Mouse (Mus musculus) embryonic facial prominence, embryonic 15.5 days (tissue): Measurements from ENCODE around the gene Ispd. TPM values are rescaled to one million over a fixed set of nuclear protein-coding genes. Genes with fewer than 3 reads are reported as not detected.

Source experiments
- ATAC-seq: fragments of 200-750 bp; cut with Nextera tagmentation; 2 replicates; pipeline ENCODE4 v1.8.0; 2017; ENCODE audit warnings: low read depth, moderate TSS enrichment; ENCODE audit not compliant: insufficient number of reproducible peaks, low FRiP score, low TSS enrichment
- H3K27ac ChIP-seq: fragments of 300-500 bp; sonication (generic); replicated peaks from 2 replicates; pipeline ENCODE4 v1.5.1; 2015; ENCODE audit warnings: mild to moderate bottlenecking, inconsistent platforms
- H3K27me3 ChIP-seq: fragments of 300-500 bp; sonication (generic); 2 replicates; pipeline ENCODE4 v1.6.1; 2015; ENCODE audit warnings: inconsistent platforms
- H3K36me3 ChIP-seq: fragments of 300-500 bp; sonication (generic); 2 replicates; pipeline ENCODE4 v1.6.1; 2015; ENCODE audit warnings: mild to moderate bottlenecking, inconsistent platforms
- H3K4me1 ChIP-seq: fragments of 300-500 bp; sonication (generic); 2 replicates; pipeline ENCODE4 v1.6.1; 2015; ENCODE audit warnings: inconsistent platforms
- H3K4me2 ChIP-seq: fragments of 300-500 bp; sonication (generic); replicated peaks from 2 replicates; pipeline ENCODE4 v1.6.1; 2015; ENCODE audit warnings: mild to moderate bottlenecking, inconsistent platforms
- H3K4me3 ChIP-seq: fragments of 300-500 bp; sonication (generic); replicated peaks from 2 replicates; pipeline ENCODE4 v1.5.1; 2015; ENCODE audit warnings: mild to moderate bottlenecking, inconsistent platforms
- H3K9ac ChIP-seq: fragments of 300-500 bp; sonication (generic); 2 replicates; pipeline ENCODE4 v1.6.1; 2015; ENCODE audit warnings: inconsistent platforms
- H3K9me3 ChIP-seq: fragments of 300-500 bp; sonication (generic); replicated peaks from 2 replicates; pipeline ENCODE4 v1.6.1; 2016; ENCODE audit warnings: inconsistent platforms
- WGBS: fragments of 180-500 bp; shearing (Covaris S2); methylation state at CpG from one replicate; pipeline ENCODE4 v1.1.7; 2015; 5-methylcytosine and 5-hydroxymethylcytosine counted together
- polyA plus RNA-seq: library from polyadenylated mRNA; unstranded; fragments of >200 nt; fragmentation: Nextera tagmentation; extraction: Ambion mirVana; gene quantifications from 2 replicates; pipeline ENCODE4 v1.2.1, GENCODE M21; 2015

Ispd gene
- polyA plus RNA-seq, 1 experiment from 2014 or later = 13.3 TPM

DNA sequence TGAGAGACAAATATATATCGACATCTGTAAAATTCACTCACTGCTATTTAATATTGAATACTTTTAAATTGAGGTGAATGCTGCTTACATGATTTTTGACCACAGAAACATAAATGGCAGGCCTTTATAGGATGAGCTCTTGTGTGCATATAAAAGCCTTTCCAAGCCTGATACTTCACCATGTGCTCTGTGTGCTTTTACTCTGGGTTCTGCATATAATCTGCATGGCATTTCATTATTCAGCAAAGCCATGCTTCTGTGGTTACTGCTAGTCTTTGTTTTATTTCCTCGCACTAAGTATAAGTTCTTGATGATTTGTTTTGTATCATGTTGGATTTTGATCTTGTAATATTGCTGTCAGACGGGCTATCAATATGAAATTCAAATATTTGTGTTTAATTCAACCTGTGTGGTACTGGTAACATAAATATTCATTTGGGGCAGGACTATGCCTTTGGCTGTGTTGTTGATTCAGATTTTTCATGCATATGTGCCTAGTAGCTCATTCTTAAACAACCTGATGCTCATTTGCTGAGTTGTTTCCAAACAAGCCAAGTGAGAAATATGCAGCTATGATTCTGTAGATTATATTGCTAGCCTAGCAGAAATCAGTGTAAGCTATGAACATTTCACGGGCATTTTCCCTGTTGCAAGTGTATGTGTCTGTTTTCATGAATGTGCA, 189.3 kb downstream of the Ispd start:
- 72% methylated on average over 4 of the region's 4 CpGs for WGBS
- ATAC-seq = no peak
- H3K9ac ChIP-seq = no peak overlapping the region
- H3K4me2 ChIP-seq = no peak overlapping the region
- H3K27ac ChIP-seq = no peak overlapping the region
- no peak overlapping the region for H3K4me3 ChIP-seq
- H3K9me3 ChIP-seq = no peaks in the 10 kb centered on the region
- H3K4me1 ChIP-seq = no peaks in the 10 kb centered on the region
- H3K36me3 ChIP-seq = no peaks in the 10 kb centered on the region
- no peaks in the 10 kb centered on the region for H3K27me3 ChIP-seq

GRCm38 (mm10) chr12:36584828-36585227, 203.6 kb downstream of the Ispd start:
- H3K4me2 ChIP-seq = no peak overlapping the region
- no peak overlapping the region for H3K27ac ChIP-seq
- H3K9ac ChIP-seq = no peak overlapping the region
- no peaks in the 10 kb centered on the region for H3K9me3 ChIP-seq
- 65% methylated on average over 3 of the region's 3 CpGs for WGBS
- H3K36me3 ChIP-seq = no peaks in the 10 kb centered on the region
- no peaks in the 10 kb centered on the region for H3K4me1 ChIP-seq
- no peak overlapping the region for H3K4me3 ChIP-seq
- H3K27me3 ChIP-seq = no peaks in the 10 kb centered on the region
- ATAC-seq = no peak

GRCm38 (mm10) chr12:36597539-36598250, 216.4 kb downstream of the Ispd start:
- Histone ChIP-seq H3K4me3 (no peak overlapping the region), H3K9ac (no peak overlapping the region), H3K27me3 (no peaks in the 10 kb centered on the region), H3K4me1 (no peaks in the 10 kb centered on the region), H3K9me3 (no peaks in the 10 kb centered on the region), H3K36me3 (no peaks in the 10 kb centered on the region), H3K4me2 (no peak overlapping the region), H3K27ac (no peak overlapping the region)
- no peak for ATAC-seq
- WGBS = 85% methylated on average over 2 of the region's 2 CpGs

DNA sequence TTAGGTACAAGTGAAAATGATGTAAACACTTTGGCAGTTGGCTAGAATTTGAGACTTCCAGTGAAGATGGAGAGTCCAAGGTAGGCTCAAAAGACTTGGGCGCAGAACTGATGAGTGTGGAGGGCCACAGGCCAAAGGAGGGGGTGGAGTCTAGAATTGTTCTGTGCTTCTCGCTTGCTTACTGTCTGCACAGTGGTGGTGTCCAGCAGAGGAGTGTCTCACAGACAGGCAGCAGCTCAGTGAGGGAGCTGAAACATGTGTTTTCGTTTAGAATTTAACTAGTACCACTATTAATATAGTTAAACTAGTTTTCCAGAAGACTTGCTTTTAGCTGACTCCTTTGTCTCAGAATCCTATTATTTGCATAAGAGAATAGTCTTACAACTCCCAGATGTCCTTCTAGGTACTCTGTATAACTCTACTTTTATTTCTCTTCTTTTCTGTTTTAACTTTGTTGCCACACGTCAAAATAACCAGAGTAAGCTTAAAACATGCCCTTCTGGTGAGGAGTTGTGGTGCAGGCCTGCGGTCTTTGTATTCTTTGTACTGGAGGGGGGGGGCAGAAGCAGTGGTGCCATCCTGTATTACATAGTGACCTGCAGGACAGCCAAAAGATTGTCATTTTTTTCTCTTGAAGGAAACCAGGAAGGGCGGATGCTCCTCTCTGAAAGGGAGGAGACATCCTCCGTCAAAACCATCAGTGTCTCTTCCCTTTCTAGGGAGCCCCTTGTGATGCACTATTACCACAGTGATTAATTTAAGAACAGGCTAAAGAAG, 240.9 kb downstream of the Ispd start:
- H3K4me3 ChIP-seq = no peak overlapping the region
- 55% methylated on average over 7 of the region's 7 CpGs for WGBS
- no peak overlapping the region for H3K4me2 ChIP-seq
- no peak for ATAC-seq
- no peak overlapping the region for H3K9ac ChIP-seq
- H3K27ac ChIP-seq = no peak overlapping the region
- H3K4me1 ChIP-seq = no peaks in the 10 kb centered on the region
- H3K27me3 ChIP-seq = no peaks in the 10 kb centered on the region
- no peaks in the 10 kb centered on the region for H3K36me3 ChIP-seq
- no peaks in the 10 kb centered on the region for H3K9me3 ChIP-seq

GRCm38 (mm10) chr12:36627204-36627603, 246.0 kb downstream of the Ispd start:
- no peaks in the 10 kb centered on the region for H3K27me3 ChIP-seq
- no peak overlapping the region for H3K9ac ChIP-seq
- H3K4me3 ChIP-seq = no peak overlapping the region
- H3K9me3 ChIP-seq = no peaks in the 10 kb centered on the region
- no peak for ATAC-seq
- no peaks in the 10 kb centered on the region for H3K4me1 ChIP-seq
- no peaks in the 10 kb centered on the region for H3K36me3 ChIP-seq
- H3K4me2 ChIP-seq = no peak overlapping the region
- H3K27ac ChIP-seq = no peak overlapping the region

DNA sequence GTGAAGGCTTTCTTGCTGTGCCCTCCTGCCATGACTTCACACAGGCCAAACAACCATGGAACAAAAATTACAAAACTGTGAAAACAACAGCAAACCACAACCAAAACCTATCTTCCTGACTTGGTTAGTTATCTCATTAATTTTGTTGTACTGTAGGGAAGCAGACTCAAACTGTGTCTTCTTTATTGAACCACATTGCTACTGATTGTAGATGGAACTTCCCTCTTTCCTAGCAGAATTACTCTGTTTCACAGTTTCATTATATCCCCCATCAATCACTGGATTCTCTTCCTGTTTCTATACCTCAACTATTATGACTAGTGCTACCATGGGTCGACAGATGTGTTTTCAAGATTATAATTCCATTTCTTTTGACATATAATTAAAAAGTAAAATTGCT, 251.2 kb downstream of the Ispd start:
- H3K27ac ChIP-seq = no peak overlapping the region
- no peaks in the 10 kb centered on the region for H3K9me3 ChIP-seq
- 85% methylated on average over 1 of the region's 1 CpGs for WGBS
- H3K4me1 ChIP-seq = no peaks in the 10 kb centered on the region
- H3K4me3 ChIP-seq = no peak overlapping the region
- no peak overlapping the region for H3K4me2 ChIP-seq
- no peak overlapping the region for H3K9ac ChIP-seq
- no peaks in the 10 kb centered on the region for H3K27me3 ChIP-seq
- H3K36me3 ChIP-seq = no peaks in the 10 kb centered on the region
- ATAC-seq = no peak

GRCm38 (mm10) chr12:36647514-36647913, 266.3 kb downstream of the Ispd start:
- WGBS = 90% methylated on average over 4 of the region's 4 CpGs
- ATAC-seq = no peak
- Histone ChIP-seq H3K4me1 (no peaks in the 10 kb centered on the region), H3K9me3 (no peaks in the 10 kb centered on the region), H3K27me3 (no peaks in the 10 kb centered on the region), H3K9ac (no peak overlapping the region), H3K36me3 (no peaks in the 10 kb centered on the region), H3K27ac (no peak overlapping the region), H3K4me3 (no peak overlapping the region), H3K4me2 (no peak overlapping the region)

GRCm38 (mm10) chr12:36662496-36662895, 281.2 kb downstream of the Ispd start:
- WGBS = 69% methylated on average over 7 of the region's 7 CpGs
- H3K9me3 ChIP-seq = no peaks in the 10 kb centered on the region
- H3K4me1 ChIP-seq = peaks cover 7% of the 10 kb centered on the region; the same call in 1 of the 2 replicates
- H3K9ac ChIP-seq = no peak overlapping the region
- no peak overlapping the region for H3K4me3 ChIP-seq
- no peak overlapping the region for H3K4me2 ChIP-seq
- H3K27me3 ChIP-seq = no peaks in the 10 kb centered on the region
- H3K27ac ChIP-seq = no peak overlapping the region
- no peak for ATAC-seq
- H3K36me3 ChIP-seq = no peaks in the 10 kb centered on the region

- no peaks in the 10 kb centered on the region for H3K36me3 ChIP-seq
- no peak overlapping the region for H3K9ac ChIP-seq
- H3K27ac ChIP-seq = no peak overlapping the region
- WGBS = 42% methylated on average over 3 of the region's 3 CpGs
- H3K27me3 ChIP-seq = no peaks in the 10 kb centered on the region
- ATAC-seq = no peak
- H3K4me2 ChIP-seq = no peak overlapping the region
- no peaks in the 10 kb centered on the region for H3K9me3 ChIP-seq
- peaks cover 7% of the 10 kb centered on the region; the same call in 1 of the 2 replicates for H3K4me1 ChIP-seq
- no peak overlapping the region for H3K4me3 ChIP-seq
Observed at GRCm38 (mm10) chr12:36664783-36665182, 283.5 kb downstream of the Ispd start.

GRCm38 (mm10) chr12:36666771-36667170, 285.5 kb downstream of the Ispd start:
- Histone ChIP-seq H3K36me3 (no peaks in the 10 kb centered on the region), H3K27ac (peak overlapping the region; percentile 71), H3K4me3 (no peak overlapping the region), H3K9me3 (no peaks in the 10 kb centered on the region), H3K4me1 (peaks cover 11% of the 10 kb centered on the region), H3K27me3 (no peaks in the 10 kb centered on the region), H3K4me2 (no peak overlapping the region), H3K9ac (no peak overlapping the region)
- WGBS = 15% methylated on average over 6 of the region's 6 CpGs
- peak; percentile 39; the same call in 1 of the 2 replicates for ATAC-seq

DNA sequence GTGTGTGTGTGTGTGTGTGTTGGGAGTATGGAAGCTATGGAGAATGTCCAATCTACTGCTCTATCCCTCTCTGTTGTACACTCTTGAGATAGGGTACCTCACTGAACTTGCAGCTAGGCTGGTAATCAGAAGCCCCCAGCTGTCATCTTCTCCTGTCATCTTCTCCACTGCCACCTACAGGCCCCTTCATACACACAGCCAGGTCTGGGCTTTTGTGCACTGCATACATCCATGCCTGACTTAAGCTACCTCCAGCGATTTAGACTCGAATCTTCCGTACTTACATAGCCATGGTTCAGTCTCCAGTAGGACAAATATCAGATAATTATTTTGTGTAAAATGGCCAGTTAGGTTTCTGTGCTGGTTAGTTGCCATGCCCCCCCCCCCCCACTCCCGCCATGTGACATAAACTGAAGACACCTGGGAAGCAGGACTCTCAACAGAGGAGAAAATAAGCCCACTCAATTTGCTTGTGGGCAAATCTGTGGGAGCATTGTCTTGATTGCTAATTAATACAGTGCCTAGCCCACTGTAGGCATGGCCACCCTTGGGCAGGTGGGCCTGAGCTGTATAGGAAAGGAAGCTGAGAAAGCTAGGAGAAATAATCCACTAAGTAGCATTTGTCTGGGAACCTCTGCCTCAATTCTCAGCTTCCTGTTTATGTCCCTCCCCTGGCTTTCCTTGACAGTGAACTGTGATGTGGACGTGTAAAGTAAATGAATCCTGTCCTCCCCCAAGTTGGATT, 289.1 kb downstream of the Ispd start:
- no peak for ATAC-seq
- Histone ChIP-seq H3K4me3 (no peak overlapping the region), H3K9ac (no peak overlapping the region), H3K27ac (no peak overlapping the region), H3K27me3 (no peaks in the 10 kb centered on the region), H3K4me2 (no peak overlapping the region), H3K36me3 (no peaks in the 10 kb centered on the region), H3K4me1 (peaks cover 11% of the 10 kb centered on the region), H3K9me3 (no peaks in the 10 kb centered on the region)
- 73% methylated on average over 5 of the region's 5 CpGs for WGBS
